Mouse (Mus musculus) intestine, embryonic 14.5 days (tissue): Measurements from ENCODE around the gene RPS10-NUDT3. TPM values are rescaled to one million over a fixed set of nuclear protein-coding genes. Genes with fewer than 3 reads are reported as not detected.

Experiments
- ATAC-seq: fragments of 200-750 bp; cut with Nextera tagmentation; replicated peaks from 2 replicates; pipeline ENCODE4 v1.8.0; 2017; ENCODE audit warnings: low read depth, moderate number of reproducible peaks, moderate TSS enrichment, moderate library complexity; ENCODE audit not compliant: low FRiP score, low TSS enrichment
- DNase-seq: peaks from one replicate; pipeline ENCODE4 v3.0.0-alpha.2; 2018; ENCODE audit warnings: low spot score
- H3K27ac ChIP-seq: fragments of 300-500 bp; sonication (generic); 2 replicates; pipeline ENCODE4 v1.5.1; 2014; ENCODE audit warnings: low read depth, mild to moderate bottlenecking, control low read depth
- H3K27me3 ChIP-seq: fragments of 300-500 bp; sonication (generic); replicated peaks from 2 replicates; pipeline ENCODE4 v1.6.1; 2014; ENCODE audit warnings: low read length, control low read depth; ENCODE audit not compliant: control insufficient read depth, insufficient read depth
- H3K36me3 ChIP-seq: fragments of 300-500 bp; sonication (generic); 2 replicates; pipeline ENCODE4 v1.6.1; 2014; ENCODE audit warnings: low read length, control low read depth; ENCODE audit not compliant: control insufficient read depth, insufficient read depth
- H3K4me1 ChIP-seq: fragments of 300-500 bp; sonication (generic); replicated peaks from 2 replicates; pipeline ENCODE4 v1.6.1; 2014; ENCODE audit warnings: low read length, control low read depth, mixed read lengths; ENCODE audit not compliant: control insufficient read depth, insufficient read depth
- H3K4me2 ChIP-seq: fragments of 300-500 bp; sonication (generic); 2 replicates; pipeline ENCODE4 v1.6.1; 2014; ENCODE audit warnings: low read length
- H3K4me3 ChIP-seq: fragments of 300-500 bp; sonication (generic); 2 replicates; pipeline ENCODE4 v1.5.1; 2014; ENCODE audit warnings: low read depth, low read length, control low read depth, mixed read lengths
- H3K9ac ChIP-seq: fragments of 300-500 bp; sonication (generic); 2 replicates; pipeline ENCODE4 v1.6.1; 2014; ENCODE audit warnings: mild to moderate bottlenecking, low read length
- H3K9me3 ChIP-seq: fragments of 300-500 bp; sonication (generic); 2 replicates; pipeline ENCODE4 v1.6.1; 2016; ENCODE audit warnings: low read length, control low read depth; ENCODE audit not compliant: control insufficient read depth
- WGBS: fragments of 180-500 bp; shearing (Covaris S2); extraction: QIAGEN DNeasy Blood & Tissue Kit; methylation state at CpG from one replicate; pipeline ENCODE4 v1.1.7; 2014; 5-methylcytosine and 5-hydroxymethylcytosine counted together
- polyA plus RNA-seq: library from polyadenylated mRNA; unstranded; fragments of >200 nt; fragmentation: Nextera tagmentation; extraction: Ambion mirVana; gene quantifications from 2 replicates; pipeline ENCODE4 v1.2.1, GENCODE M21; 2014

RPS10-NUDT3 gene
- polyA plus RNA-seq, 1 experiment from 2014 or later: not detected

DNA sequence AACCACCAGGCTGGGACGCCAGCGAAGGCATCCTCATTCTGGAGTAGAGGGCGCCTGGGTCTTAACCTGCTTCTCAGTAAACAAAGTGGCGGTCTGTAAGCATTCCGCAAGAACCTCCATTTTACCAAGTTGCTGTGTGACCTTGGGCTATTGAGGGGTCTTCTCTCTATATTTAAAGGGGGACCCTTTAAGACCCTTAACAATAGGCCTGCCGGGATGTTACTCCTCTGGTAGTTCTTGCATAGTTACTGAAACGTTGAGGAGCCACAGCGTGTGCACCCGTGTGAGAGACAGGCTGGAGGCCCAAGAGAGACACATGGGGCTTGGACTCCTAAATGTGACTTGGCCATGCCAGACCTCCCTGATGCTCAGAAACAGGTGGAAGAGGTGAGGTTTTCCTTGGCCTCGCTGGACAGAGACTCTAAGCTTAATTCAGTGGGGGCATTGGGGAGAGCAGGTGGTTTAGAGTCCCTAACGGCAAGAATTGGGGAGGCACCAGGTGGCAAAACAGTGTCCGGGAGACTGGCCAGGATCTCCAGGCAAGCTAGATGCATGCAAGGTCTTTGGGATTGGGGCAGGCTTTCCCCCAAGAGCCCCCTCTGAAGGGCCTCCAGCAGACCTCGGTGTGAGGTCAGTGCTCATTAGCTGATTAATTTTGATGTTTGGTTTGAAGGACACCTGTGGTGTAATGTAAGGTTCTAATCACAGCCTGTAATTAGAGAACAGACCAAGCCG is 76.9 kb downstream of the RPS10-NUDT3 start:
- H3K27ac ChIP-seq: peak overlapping the region; percentile 92
- WGBS: 7% methylated on average over 14 of the region's 14 CpGs
- H3K9me3 ChIP-seq: no peaks in the 10 kb centered on the region
- peaks cover 17% of the 10 kb centered on the region; the same call in 1 of the 2 replicates for H3K36me3 ChIP-seq
- DNase-seq: no peak
- H3K27me3 ChIP-seq: no peaks in the 10 kb centered on the region
- H3K4me2 ChIP-seq: peak overlapping the region; percentile 69
- peak overlapping the region; percentile 82 for H3K9ac ChIP-seq
- ATAC-seq: no peak
- peaks cover 23% of the 10 kb centered on the region for H3K4me1 ChIP-seq
- peak overlapping the region; percentile 58 for H3K4me3 ChIP-seq

DNA sequence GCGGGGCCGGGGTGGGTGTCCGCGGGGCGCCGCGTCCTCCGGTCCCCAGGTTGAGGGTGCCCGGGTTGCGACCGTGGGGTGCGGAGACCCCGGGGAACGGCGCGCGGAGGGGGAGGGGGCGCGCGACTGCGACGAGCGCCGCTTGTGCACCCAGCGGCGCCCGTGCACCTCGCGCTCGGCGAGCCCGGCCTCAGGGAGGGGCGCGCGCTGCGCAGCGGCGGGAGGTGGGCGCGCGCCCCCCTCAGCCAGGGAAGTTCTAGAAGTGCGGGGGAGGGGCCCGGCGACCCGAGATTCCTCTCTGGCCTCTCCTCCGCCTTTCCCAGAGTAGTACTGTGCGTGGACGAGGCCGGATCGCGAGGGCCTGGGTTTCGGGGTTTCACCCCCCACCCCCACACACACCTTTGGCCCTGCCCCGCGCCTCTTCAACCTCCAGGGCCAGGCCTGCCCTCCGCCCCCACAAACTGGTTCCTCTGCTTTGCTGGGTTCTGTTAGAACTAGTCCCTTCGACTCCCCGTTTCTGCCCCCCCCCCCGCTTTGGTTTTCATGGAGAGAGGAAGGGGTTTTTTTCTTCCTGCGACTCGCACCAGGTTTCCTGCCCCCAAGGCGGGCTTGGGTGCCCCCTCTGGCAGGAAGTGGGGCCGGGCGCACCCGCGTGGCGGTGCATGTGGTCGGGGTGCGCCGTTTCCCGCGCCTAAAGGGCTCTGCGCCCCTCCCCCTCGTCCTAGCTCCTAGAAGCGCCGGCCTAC is 77.7 kb downstream of the RPS10-NUDT3 start:
- under 1% methylated on average over 58 of the region's 75 CpGs for WGBS
- ATAC-seq (peak; percentile 9; the same call in 1 of the 2 replicates), DNase-seq (peak; percentile 82)
- peaks cover 17% of the 10 kb centered on the region; the same call in 1 of the 2 replicates for H3K36me3 ChIP-seq
- no peaks in the 10 kb centered on the region for H3K27me3 ChIP-seq
- H3K27ac ChIP-seq: peak overlapping the region; percentile 92
- peak overlapping the region; percentile 82 for H3K9ac ChIP-seq
- peak overlapping the region; percentile 69 for H3K4me2 ChIP-seq
- H3K9me3 ChIP-seq: no peaks in the 10 kb centered on the region
- peak overlapping the region; percentile 58 for H3K4me3 ChIP-seq
- peaks cover 23% of the 10 kb centered on the region for H3K4me1 ChIP-seq

- WGBS: under 1% methylated on average over 79 of the region's 79 CpGs
These were observed 78.6 kb downstream of the RPS10-NUDT3 start, which contains the start of gene Hmga1 for GRCm38 (mm10) chr17:27556315-27557011. Gene Hmga1 (plus strand): TSS chr17:27556497.

DNA sequence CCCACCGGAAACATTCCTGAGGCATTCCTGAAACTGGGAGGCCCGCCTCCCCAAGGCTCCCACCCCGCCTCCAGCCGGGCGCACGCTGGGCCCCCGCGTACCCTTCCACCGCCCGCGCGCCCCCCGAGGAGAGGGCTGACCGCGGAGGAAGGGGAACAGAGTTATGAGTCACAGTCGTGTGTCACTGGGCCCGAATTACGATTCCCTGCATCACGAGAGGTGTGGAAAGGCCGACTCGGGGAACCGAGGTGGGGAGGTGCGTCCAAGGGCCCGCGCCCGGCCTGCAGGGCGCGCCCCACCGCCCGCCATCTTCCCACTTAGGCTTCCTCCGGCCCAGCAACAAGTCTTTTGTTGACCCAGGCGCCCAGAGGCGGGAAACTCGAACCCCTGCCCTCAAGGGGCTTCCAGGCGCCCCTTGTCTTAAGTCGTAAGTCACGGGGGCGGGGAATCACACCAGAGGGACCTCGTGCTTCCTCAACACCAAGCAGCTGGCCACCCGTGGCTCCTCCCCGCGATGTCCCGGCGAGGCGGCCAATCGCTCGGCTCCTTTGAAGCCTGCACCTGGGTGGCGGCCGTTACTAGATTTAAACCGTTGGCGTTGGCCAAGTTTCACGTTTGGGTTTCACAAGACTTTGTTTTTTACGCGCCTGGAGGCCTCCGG is 79.4 kb downstream of the RPS10-NUDT3 start:
- peak overlapping the region; percentile 58 for H3K4me3 ChIP-seq
- 0 out of 2 replicates have a peak, but pooled peaks cover 7% of the 10 kb centered on the region for H3K36me3 ChIP-seq
- WGBS: 2% methylated on average over 54 of the region's 55 CpGs
- peak; percentile 61 for ATAC-seq
- H3K9ac ChIP-seq: peak overlapping the region; percentile 82
- peak overlapping the region; percentile 69 for H3K4me2 ChIP-seq
- DNase-seq: peak; percentile 92
- H3K4me1 ChIP-seq: peaks cover 13% of the 10 kb centered on the region
- H3K27ac ChIP-seq: peak overlapping the region; percentile 92
- no peaks in the 10 kb centered on the region for H3K9me3 ChIP-seq
- H3K27me3 ChIP-seq: no peaks in the 10 kb centered on the region

More at GRCm38 (mm10) chr17:27556315-27557011, 78.6 kb downstream of the RPS10-NUDT3 start, which contains the start of gene Hmga1:
- Histone ChIP-seq H3K27ac (peak within 1 kb of the TSS; percentile 92), H3K9me3 (no peaks in the 10 kb centered on the region), H3K4me2 (peak within 1 kb of the TSS; percentile 69), H3K27me3 (no peaks in the 10 kb centered on the region), H3K9ac (peak within 1 kb of the TSS; percentile 82), H3K4me1 (peaks cover 15% of the 10 kb centered on the region), H3K4me3 (peak within 1 kb of the TSS; percentile 58), H3K36me3 (peaks cover 15% of the 10 kb centered on the region; the same call in 1 of the 2 replicates)
- ATAC-seq (peak; percentile 73), DNase-seq (peak; percentile 93)

DNA sequence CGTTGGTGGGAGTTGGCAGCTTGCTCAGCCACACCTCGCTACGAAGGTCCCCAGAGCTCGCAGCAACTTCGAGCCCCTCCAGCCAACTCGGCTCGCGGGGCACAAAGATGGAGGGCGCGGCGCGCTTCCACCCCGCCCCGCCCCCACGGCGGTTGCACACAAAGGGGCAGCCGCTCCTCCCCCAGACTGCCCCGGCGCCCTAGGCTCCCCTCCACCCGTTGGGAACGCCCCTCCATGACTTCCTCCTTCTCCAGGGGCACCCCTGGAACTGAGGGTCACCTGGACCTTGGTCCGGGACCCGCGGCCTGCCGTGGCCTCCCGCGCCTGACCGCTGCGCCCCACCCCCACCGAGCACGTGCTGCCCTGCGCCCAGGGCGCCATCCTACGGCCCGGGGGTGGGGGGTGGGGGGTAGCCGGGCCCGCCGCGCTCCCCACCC is 79.9 kb downstream of the RPS10-NUDT3 start:
- peak overlapping the region; percentile 69 for H3K4me2 ChIP-seq
- H3K36me3 ChIP-seq: 0 out of 2 replicates have a peak, but pooled peaks cover 1% of the 10 kb centered on the region
- peaks cover 13% of the 10 kb centered on the region for H3K4me1 ChIP-seq
- no peaks in the 10 kb centered on the region for H3K27me3 ChIP-seq
- ATAC-seq (peak; percentile 45), DNase-seq (peak; percentile 93)
- H3K4me3 ChIP-seq: peak overlapping the region; percentile 58
- peak overlapping the region; percentile 92 for H3K27ac ChIP-seq
- WGBS: 2% methylated on average over 37 of the region's 39 CpGs
- peak overlapping the region; percentile 82 for H3K9ac ChIP-seq
- H3K9me3 ChIP-seq: no peaks in the 10 kb centered on the region

- 47% methylated on average over 20 of the region's 20 CpGs for WGBS
- H3K4me3 ChIP-seq: peak overlapping the region; percentile 58
- H3K36me3 ChIP-seq: no peaks in the 10 kb centered on the region
- H3K27me3 ChIP-seq: no peaks in the 10 kb centered on the region
- H3K4me1 ChIP-seq: peaks cover 15% of the 10 kb centered on the region; the same call in 1 of the 2 replicates
- ATAC-seq: no peak
- no peaks in the 10 kb centered on the region for H3K9me3 ChIP-seq
- peak overlapping the region; percentile 69 for H3K4me2 ChIP-seq
- peak overlapping the region; percentile 92 for H3K27ac ChIP-seq
- H3K9ac ChIP-seq: peak overlapping the region; percentile 82
- no peak for DNase-seq
These were observed 80.7 kb downstream of the RPS10-NUDT3 start for GRCm38 (mm10) chr17:27554062-27554960.
